Mouse (Mus musculus) left cerebral cortex, postnatal 14 days (tissue): ENCODE measurements around the gene Hdlbp. TPM values are rescaled to one million over a fixed set of nuclear protein-coding genes. Genes with fewer than 3 reads are reported as not detected.

Experiments used
- total RNA-seq, 2 experiments: library from RNA; stranded (reverse); gene quantifications; 2 replicates each; pipeline ENCODE4 v1.2.3; 2021

Gene Hdlbp
- total RNA-seq, 2 experiments from 2014 or later = 159 to 165 TPM

Other genes with a start within 250 kb of the Hdlbp start
- 1 to 10 TPM; 7.7 to 8.2 TPM for gene Sned1, start 243.0 kb downstream of the Hdlbp start, total RNA-seq
- 10 to 100 TPM; 19.1 to 19.4 TPM for gene Mterf4, start 172.9 kb downstream of the Hdlbp start, total RNA-seq
- gene Ppp1r7, start 136.0 kb downstream of the Hdlbp start, total RNA-seq = 10 to 100 TPM; 88.7 to 98.5 TPM
- gene Pask, start 135.3 kb downstream of the Hdlbp start, total RNA-seq = 1 to 10 TPM; 5.9 to 7.5 TPM
- gene Ano7, start 104.9 kb downstream of the Hdlbp start, total RNA-seq = under 1 TPM; 0.11 to 0.63 TPM
- gene Farp2, start 33.3 kb upstream of the Hdlbp start, total RNA-seq = 10 to 100 TPM; 11.0 to 11.6 TPM
- 100 to 1,000 TPM; 382 to 402 TPM for gene Stk25, start 179.8 kb upstream of the Hdlbp start, total RNA-seq
- 10 to 100 TPM; 19.1 to 20.5 TPM for gene Bok, start 206.8 kb upstream of the Hdlbp start, total RNA-seq